Mouse (Mus musculus): ENCODE data around the gene Nos3. TPM values are rescaled to one million over a fixed set of nuclear protein-coding genes. Genes with fewer than 3 reads are reported as not detected.

Gene Nos3
- polyA plus RNA-seq, 1 experiment: not detected

DNA sequence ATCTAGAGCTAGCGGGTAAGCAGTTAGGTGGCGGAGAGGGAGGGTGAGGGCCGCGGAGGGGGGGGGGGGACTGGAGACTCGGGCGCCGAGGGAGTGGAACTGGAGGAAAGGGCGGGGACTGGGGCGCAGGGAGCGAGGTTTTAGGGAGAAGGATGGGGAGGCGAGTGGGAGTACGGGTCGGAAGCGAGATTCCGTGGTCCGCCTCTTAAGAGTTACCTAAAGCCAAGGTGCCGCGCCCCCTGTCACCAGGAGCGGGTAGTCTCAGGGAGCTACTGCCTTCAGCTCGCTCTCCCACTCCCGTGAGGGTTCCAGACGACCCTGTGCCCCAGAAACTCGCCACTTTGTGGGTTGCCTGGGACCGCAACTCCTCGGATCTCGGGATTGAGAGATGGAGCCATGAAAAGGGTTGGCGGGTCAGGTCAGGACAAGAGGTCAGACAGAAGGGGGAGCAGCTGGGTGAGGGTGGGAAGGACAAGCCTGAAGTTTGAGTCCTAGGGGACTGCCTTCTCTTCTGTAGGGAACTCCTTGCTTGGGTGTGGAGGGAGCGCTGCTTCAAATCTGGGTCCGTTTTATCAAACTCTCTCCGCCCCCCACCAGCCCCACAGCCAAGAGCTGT, 60.9 kb downstream of the Nos3 start:
- Histone ChIP-seq H3K4me1 (ENCODE audit: control insufficient read depth, insufficient read depth, low read length) (no peaks in the 10 kb centered on the region; the same call in 1 of the 2 replicates), H3K27ac (ENCODE audit: control insufficient read depth, insufficient read depth, low read depth, low read length, poor library complexity) (peak overlapping the region; percentile 95; the same call in 1 of the 2 replicates), H3K4me3 (replicated peaks; ENCODE audit: control insufficient read depth, low read depth, low read length) (peak overlapping the region; percentile 82)
- TF ChIP-seq CTCF (IDR thresholded peaks at IDR 0.05; ENCODE audit: control insufficient read depth, insufficient read depth, low read length) (peak; percentile 17; the same call in 1 of the 2 replicates), POLR2A (IDR thresholded peaks at IDR 0.05; ENCODE audit: borderline replicate concordance, control insufficient read depth, low read depth, low read length) (no peak)
- whole genome bisulfite sequencing: 1% methylated on average over 28 of the region's 30 CpGs

DNA sequence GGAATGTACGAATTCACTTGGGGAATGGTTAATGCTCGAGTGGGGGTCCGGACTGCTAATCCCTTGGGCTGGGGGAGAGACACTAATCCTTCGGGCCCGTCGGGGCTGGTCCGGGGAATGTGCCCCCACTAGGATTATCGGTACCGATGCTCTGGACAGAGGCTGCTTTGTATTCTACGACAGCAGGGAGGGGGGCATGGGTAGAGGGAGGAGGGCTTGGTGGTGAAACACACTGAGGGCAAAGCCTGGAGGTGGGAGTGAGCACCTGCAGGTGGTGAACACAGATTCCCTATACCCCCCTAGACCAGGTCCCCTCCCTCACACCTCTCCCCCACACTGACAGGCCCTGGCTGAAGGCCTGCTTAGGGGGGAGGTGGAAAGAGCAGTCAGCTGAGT, 61.4 kb downstream of the Nos3 start:
- no peak overlapping the region for H3K27ac ChIP-seq (ENCODE audit: control insufficient read depth, insufficient read depth, low read depth, low read length, poor library complexity)
- no peaks in the 10 kb centered on the region; the same call in 1 of the 2 replicates for H3K4me1 ChIP-seq (ENCODE audit: control insufficient read depth, insufficient read depth, low read length)
- 15% methylated on average over 10 of the region's 10 CpGs for WGBS

DNA sequence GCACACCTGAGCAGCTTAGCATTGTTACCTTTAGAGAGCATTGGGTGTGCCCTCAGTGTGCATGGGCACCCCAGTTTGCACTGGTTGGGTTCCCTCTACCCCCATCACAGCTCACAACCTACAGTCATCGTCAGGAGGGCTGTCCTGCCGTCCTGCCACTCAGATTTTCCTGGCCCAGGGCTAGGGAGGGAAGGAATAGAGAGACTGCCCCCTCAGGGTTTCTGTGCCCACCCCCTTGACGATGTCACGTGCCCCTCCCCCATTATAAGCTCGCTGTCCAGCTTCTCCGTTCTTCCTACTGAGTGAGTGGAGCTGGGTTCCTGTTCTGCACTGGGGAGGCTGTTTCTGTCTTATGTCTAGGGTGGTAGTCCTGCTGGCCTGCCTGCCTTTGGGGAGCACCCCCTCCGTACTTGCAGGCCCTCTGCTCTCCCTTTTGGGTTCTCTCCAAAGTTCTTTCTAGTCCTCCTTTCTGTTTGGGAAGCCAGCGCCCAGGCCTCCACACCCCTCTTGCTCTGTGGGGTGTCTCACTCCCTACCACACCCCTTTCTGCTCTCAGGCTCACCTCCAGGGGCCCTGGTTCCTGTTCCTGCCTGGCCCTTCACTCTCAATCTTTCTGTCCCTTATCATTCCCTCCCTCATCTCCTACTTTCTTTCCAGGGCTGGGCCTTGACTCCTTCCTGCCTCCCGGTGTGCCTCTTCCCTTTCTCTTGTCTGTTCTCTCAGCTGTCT, 62.1 kb downstream of the Nos3 start:
- Histone ChIP-seq H3K4me3 (replicated peaks; ENCODE audit: control insufficient read depth, low read depth, low read length) (no peak overlapping the region), H3K4me1 (ENCODE audit: control insufficient read depth, insufficient read depth, low read length) (no peaks in the 10 kb centered on the region; the same call in 1 of the 2 replicates), H3K27ac (ENCODE audit: control insufficient read depth, insufficient read depth, low read depth, low read length, poor library complexity) (no peak overlapping the region)
- TF ChIP-seq POLR2A (IDR thresholded peaks at IDR 0.05; ENCODE audit: borderline replicate concordance, control insufficient read depth, low read depth, low read length) (no peak), CTCF (IDR thresholded peaks at IDR 0.05; ENCODE audit: control insufficient read depth, insufficient read depth, low read length) (no peak)
- WGBS: 38% methylated on average over 9 of the region's 9 CpGs

More for the DNA sequence above, 61.4 kb downstream of the Nos3 start:
- peak overlapping the region; percentile 82 for H3K4me3 ChIP-seq (replicated peaks; ENCODE audit: control insufficient read depth, low read depth, low read length)
- TF ChIP-seq POLR2A (IDR thresholded peaks at IDR 0.05; ENCODE audit: borderline replicate concordance, control insufficient read depth, low read depth, low read length) (no peak), CTCF (IDR thresholded peaks at IDR 0.05; ENCODE audit: control insufficient read depth, insufficient read depth, low read length) (no peak)

DNA sequence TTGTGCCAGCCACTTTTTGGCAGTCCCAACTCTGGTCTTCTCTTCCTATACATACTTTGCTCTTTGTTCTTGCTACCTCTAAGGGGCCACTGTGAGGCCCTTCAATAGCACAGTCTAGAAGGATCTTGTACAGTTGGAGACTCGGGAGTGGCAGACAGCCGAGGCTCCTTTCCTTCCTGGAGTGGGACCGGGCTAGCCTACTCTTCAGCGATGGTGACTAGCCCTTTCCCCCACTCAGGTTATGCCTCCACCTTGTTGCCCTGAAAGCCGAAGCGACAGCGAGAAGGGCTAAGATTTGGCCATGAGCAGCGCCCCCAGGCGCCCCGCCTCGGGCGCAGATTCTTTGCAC, 62.6 kb downstream of the Nos3 start:
- H3K4me3 ChIP-seq (replicated peaks; ENCODE audit: control insufficient read depth, low read depth, low read length): no peak overlapping the region
- no peak overlapping the region for H3K27ac ChIP-seq (ENCODE audit: control insufficient read depth, insufficient read depth, low read depth, low read length, poor library complexity)
- TF ChIP-seq POLR2A (IDR thresholded peaks at IDR 0.05; ENCODE audit: borderline replicate concordance, control insufficient read depth, low read depth, low read length): no peak
- no peak for TF ChIP-seq CTCF (IDR thresholded peaks at IDR 0.05; ENCODE audit: control insufficient read depth, insufficient read depth, low read length)
- 80% methylated on average over 12 of the region's 12 CpGs for WGBS
- no peaks in the 10 kb centered on the region; the same call in 1 of the 2 replicates for H3K4me1 ChIP-seq (ENCODE audit: control insufficient read depth, insufficient read depth, low read length)

DNA sequence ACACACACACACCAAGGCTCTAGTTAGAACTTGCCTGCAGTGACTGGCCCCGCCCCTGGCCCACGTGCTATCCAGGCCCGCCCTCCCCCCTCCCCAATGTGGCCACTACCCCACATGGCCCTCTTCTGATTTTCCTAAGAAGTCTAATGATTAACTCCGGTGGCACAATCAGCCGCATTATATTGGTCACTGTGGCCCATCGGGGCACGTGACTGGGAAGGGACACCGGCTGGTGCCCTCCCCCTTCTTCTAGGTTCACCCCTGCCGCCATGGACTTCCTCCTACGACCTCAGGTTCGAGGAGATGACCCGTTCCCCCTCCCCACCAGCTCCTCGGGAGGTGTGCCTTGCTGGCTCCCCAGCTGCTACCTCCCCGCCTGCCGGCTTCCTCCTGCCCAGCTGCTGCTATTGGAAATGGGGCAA, 63.4 kb downstream of the Nos3 start:
- Histone ChIP-seq H3K4me3 (replicated peaks; ENCODE audit: control insufficient read depth, low read depth, low read length) (no peak overlapping the region), H3K4me1 (ENCODE audit: control insufficient read depth, insufficient read depth, low read length) (no peaks in the 10 kb centered on the region; the same call in 1 of the 2 replicates), H3K27ac (ENCODE audit: control insufficient read depth, insufficient read depth, low read depth, low read length, poor library complexity) (no peak overlapping the region)
- WGBS: 62% methylated on average over 15 of the region's 15 CpGs
- TF ChIP-seq CTCF (IDR thresholded peaks at IDR 0.05; ENCODE audit: control insufficient read depth, insufficient read depth, low read length) (no peak), POLR2A (IDR thresholded peaks at IDR 0.05; ENCODE audit: borderline replicate concordance, control insufficient read depth, low read depth, low read length) (no peak)

DNA sequence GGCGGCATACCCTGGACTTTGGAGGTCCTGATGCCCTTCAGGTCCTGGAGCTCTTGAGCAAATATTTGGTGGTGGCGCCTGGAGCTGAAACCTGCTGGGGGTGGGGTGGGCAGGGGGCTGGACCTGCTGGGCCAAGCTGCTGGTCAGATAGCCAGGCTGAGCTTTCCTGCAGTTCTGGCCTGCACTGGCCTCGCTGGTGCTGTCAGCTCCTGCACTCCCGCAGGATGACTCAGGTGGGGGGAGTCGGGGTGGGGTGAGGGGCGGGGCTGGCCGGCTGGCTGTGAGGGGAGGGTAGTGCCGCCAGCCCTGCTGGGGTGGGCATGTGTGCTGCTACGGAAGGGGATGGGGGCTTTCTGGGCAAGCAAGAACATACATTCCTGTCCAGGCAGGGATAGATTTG, 64.0 kb downstream of the Nos3 start:
- 76% methylated on average over 9 of the region's 9 CpGs for WGBS
- no peak for TF ChIP-seq POLR2A (IDR thresholded peaks at IDR 0.05; ENCODE audit: borderline replicate concordance, control insufficient read depth, low read depth, low read length)
- H3K4me1 ChIP-seq (ENCODE audit: control insufficient read depth, insufficient read depth, low read length): no peaks in the 10 kb centered on the region; the same call in 1 of the 2 replicates
- no peak overlapping the region for H3K27ac ChIP-seq (ENCODE audit: control insufficient read depth, insufficient read depth, low read depth, low read length, poor library complexity)
- H3K4me3 ChIP-seq (replicated peaks; ENCODE audit: control insufficient read depth, low read depth, low read length): no peak overlapping the region

DNA sequence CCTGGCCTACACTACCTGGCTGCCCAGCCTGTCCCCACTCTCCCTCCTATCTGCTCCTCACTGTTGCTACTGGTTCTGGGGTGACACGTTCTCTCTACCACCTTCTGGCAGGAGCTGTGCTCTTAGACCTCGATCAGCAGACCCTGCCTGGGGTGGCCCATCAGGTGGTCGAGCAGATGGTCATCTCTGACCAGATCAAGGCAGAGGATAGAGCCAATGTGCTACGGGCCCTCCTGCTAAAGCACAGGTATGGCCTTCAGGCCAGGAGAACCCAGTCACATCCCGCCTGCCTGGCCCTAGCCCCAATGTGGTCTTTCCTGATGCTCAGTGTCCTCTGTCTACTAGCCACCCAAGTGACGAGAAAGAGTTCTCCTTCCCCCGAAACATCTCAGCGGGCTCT, 69.4 kb downstream of the Nos3 start:
- TF ChIP-seq POLR2A (IDR thresholded peaks at IDR 0.05; ENCODE audit: borderline replicate concordance, control insufficient read depth, low read depth, low read length): no peak
- TF ChIP-seq CTCF (IDR thresholded peaks at IDR 0.05; ENCODE audit: control insufficient read depth, insufficient read depth, low read length): no peak
- WGBS: 84% methylated on average over 8 of the region's 8 CpGs
- Histone ChIP-seq H3K4me1 (ENCODE audit: control insufficient read depth, insufficient read depth, low read length) (no peaks in the 10 kb centered on the region), H3K4me3 (replicated peaks; ENCODE audit: control insufficient read depth, low read depth, low read length) (no peak overlapping the region), H3K27ac (ENCODE audit: control insufficient read depth, insufficient read depth, low read depth, low read length, poor library complexity) (no peak overlapping the region)

Other genes starting within 250 kb of the Nos3 start
- 3.3 and 6.3 TPM in 2 replicates for gene Nupl2, start 199.8 kb upstream of the Nos3 start, polyA plus RNA-seq (2011; ENCODE audit: insufficient read depth, insufficient read length, low replicate concordance, missing spikeins)
- gene Kcnh2, start 13.2 kb upstream of the Nos3 start, polyA plus RNA-seq (2011; ENCODE audit: insufficient read depth, insufficient read length, low replicate concordance, missing spikeins): not detected in 2 replicates
- 0.70 and 1.1 TPM in 2 replicates for gene Atg9b, start 27.3 kb downstream of the Nos3 start, polyA plus RNA-seq (2011; ENCODE audit: insufficient read depth, insufficient read length, low replicate concordance, missing spikeins)
- gene Abcb8, start 28.9 kb downstream of the Nos3 start, polyA plus RNA-seq (2011; ENCODE audit: insufficient read depth, insufficient read length, low replicate concordance, missing spikeins): 10.2 and 11.2 TPM in 2 replicates
- gene Asic3, start 48.6 kb downstream of the Nos3 start, polyA plus RNA-seq (2011; ENCODE audit: insufficient read depth, insufficient read length, low replicate concordance, missing spikeins): not detected in 2 replicates
- 28.2 and 54.7 TPM in 2 replicates for gene Cdk5, start 58.7 kb downstream of the Nos3 start, polyA plus RNA-seq (2011; ENCODE audit: insufficient read depth, insufficient read length, low replicate concordance, missing spikeins)
- gene Slc4a2, start 59.0 kb downstream of the Nos3 start, polyA plus RNA-seq (2011; ENCODE audit: insufficient read depth, insufficient read length, low replicate concordance, missing spikeins): 13.6 and 42.9 TPM in 2 replicates
- gene Fastk, start 80.5 kb downstream of the Nos3 start, polyA plus RNA-seq (2011; ENCODE audit: insufficient read depth, insufficient read length, low replicate concordance, missing spikeins): 54.3 and 81.0 TPM in 2 replicates
- 14.4 and 22.1 TPM in 2 replicates for gene Tmub1, start 83.0 kb downstream of the Nos3 start, polyA plus RNA-seq (2011; ENCODE audit: insufficient read depth, insufficient read length, low replicate concordance, missing spikeins)
- gene Agap3, start 87.4 kb downstream of the Nos3 start, polyA plus RNA-seq (2011; ENCODE audit: insufficient read depth, insufficient read length, low replicate concordance, missing spikeins): 22.3 and 28.2 TPM in 2 replicates
- not detected in 2 replicates for gene Gbx1, start 162.4 kb downstream of the Nos3 start, polyA plus RNA-seq (2011; ENCODE audit: insufficient read depth, insufficient read length, low replicate concordance, missing spikeins)
- not detected in 2 replicates for gene Asb10, start 176.2 kb downstream of the Nos3 start, polyA plus RNA-seq (2011; ENCODE audit: insufficient read depth, insufficient read length, low replicate concordance, missing spikeins)
- 4.7 TPM in 1 of 2 replicates, not detected in the other for gene 4931409K22Rik, start 192.0 kb downstream of the Nos3 start, polyA plus RNA-seq (2011; ENCODE audit: insufficient read depth, insufficient read length, low replicate concordance, missing spikeins)
- 22.9 and 29.1 TPM in 2 replicates for gene Abcf2, start 212.7 kb downstream of the Nos3 start, polyA plus RNA-seq (2011; ENCODE audit: insufficient read depth, insufficient read length, low replicate concordance, missing spikeins)
- 8.6 and 20.6 TPM in 2 replicates for gene Chpf2, start 221.9 kb downstream of the Nos3 start, polyA plus RNA-seq (2011; ENCODE audit: insufficient read depth, insufficient read length, low replicate concordance, missing spikeins)